Mouse (Mus musculus) heart, postnatal 25 days (tissue): ENCODE results near the gene Dlg2. TPM values are rescaled to one million over a fixed set of nuclear protein-coding genes. Genes with fewer than 3 reads are reported as not detected.

Source experiments
- DNase-seq: peaks from one replicate; pipeline ENCODE4 v3.0.0; 2022; ENCODE audit warnings: low spot score
- intact Hi-C: fragments of 180-260 bp; cut with DNase I; formaldehyde crosslinking; loops from one replicate; pipeline ENCODE4 v1.15.1; 2025
- total RNA-seq, 2 experiments: library from RNA; stranded (reverse); gene quantifications; 2 replicates each; pipeline ENCODE4 v1.2.3; 2021

The Dlg2 gene
- total RNA-seq, 2 experiments from 2014 or later, result 1.0 to 1.9 TPM

DNA sequence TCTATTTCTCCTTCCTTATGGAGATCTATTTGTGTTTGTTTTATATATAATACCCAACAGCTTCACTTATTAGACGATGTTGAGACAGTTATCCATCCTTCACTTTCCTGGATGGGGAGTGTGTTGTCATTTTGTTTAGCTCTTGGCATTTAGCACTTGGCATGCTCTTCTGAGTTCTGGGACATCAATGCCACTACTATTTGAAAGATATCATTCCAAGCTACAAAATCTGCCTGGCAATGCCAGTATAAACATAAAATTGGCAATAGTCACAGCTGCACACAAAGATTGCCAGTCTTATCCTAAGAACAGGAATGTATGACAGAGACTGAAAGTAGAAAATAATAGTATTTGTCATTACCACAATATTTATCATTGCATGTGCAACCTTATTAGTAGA lies 735.8 kb downstream of the Dlg2 start:
- DNase-seq, result no peak
- intact Hi-C loops, result no loop called here

DNA sequence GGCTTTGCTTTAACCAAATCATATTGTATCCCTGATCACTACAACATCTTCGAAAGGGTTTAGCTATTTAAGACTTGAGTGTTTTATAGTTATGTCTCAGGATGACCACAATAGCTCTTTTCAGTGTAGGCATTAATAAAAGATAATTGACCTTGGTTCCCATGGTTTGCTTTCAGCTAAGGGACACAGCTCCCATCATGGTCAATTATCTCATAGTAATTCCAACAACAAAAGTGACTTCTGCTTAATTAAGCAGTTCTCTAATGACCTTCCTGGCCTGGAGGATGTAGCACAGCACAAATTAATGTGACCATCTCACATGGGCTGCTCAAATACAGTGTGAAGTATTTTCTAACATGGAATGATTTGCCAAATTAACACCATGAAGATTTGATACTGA lies 738.4 kb downstream of the Dlg2 start:
- DNase-seq, result no peak
- intact Hi-C loops, result no loop called here

DNA sequence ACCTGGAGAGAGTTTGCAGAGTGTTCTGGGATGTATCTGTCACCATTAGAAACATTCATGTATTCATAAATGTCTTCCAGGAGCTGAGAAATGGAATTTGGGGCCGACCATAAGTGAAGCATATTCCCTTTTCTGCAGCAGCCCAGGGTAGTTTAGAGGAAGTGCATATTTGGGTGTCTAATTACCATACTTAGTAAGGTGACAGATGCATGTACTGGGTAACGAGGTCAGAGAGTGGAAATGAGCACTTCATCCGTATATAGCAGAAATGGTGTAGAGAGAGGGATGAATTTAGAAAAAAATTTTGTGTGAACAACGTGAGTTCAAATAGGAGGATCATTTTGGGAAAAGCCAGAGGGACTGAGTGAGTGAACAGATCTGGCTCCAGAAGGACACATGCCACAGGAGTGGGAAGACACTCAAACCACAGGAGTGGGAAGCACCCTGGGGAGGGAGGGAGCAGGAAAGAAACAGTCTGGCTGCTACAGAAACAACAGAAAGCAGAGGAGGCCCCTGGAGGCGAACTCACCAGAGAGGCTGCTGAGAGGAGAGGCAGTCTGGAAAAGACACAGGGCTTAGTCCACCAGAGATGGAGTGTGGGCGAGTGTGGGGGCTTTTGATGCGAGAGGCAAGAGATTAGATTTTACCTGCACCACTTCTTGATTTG lies 742.0 kb downstream of the Dlg2 start:
- intact Hi-C loops, result no loop called here
- DNase-seq, result no peak

DNA sequence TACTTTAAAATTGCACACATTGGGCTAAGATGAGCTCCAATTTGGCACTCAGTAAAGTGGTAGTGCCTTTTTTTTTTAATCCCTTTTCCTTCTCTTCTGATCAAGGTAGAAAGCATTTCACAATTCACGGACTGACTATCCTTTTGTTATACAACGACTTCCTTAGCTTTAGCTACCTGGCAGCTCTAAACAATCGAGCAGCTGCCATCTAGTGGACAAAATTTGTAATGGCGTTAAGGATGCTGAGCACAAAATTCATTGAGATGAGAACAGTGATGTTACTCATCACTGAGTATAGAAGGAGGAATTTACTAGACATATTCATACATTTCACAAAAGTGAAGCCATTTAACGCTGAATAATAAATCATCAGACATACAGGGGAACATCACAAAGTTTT lies 750.0 kb downstream of the Dlg2 start:
- DNase-seq, result no peak
- intact Hi-C loops, result loop anchor here (5.0 kb wide), 1 partner anchor 206 kb away; no protein-coding TSS in a partner anchor

DNA sequence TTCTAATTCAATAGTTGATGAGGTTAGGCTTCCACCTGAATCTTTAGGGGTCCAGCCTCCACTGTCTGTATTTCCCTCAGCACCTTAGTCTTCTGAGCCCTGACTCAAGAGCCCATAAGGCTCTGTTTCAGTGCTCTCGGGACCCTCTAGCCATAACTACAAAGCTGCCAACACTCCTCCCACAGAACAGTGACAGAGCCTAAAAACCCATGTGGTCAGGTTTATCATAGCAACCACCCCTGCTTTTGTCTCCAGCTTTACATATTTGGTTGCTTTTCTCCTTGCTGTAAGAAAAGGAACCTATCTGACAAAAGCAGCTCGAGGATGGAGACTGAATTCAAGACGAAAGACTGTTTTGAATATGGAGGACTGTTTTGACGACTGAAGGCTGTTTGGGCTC lies 765.2 kb downstream of the Dlg2 start:
- no peak for DNase-seq
- intact Hi-C loops, result no loop called here

DNA sequence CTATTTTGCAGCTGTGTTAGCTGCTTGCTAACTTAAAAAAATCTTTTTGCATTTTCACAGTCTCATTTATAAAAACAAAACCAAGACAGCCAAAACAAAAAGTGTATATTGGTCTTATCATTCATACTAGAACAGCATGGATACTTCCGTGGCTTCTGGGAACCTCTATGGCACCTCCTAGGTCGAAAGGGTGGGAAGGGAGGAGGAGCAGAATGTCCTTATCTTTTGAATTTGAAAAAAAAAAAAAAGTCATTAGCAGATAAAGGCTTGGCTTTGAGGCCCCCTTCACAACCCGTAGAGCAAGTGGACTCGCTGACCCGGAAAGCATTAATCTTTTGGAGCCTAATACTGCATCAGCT lies 785.2 kb downstream of the Dlg2 start:
- intact Hi-C loops, result no loop called here
- DNase-seq, result no peak

DNA sequence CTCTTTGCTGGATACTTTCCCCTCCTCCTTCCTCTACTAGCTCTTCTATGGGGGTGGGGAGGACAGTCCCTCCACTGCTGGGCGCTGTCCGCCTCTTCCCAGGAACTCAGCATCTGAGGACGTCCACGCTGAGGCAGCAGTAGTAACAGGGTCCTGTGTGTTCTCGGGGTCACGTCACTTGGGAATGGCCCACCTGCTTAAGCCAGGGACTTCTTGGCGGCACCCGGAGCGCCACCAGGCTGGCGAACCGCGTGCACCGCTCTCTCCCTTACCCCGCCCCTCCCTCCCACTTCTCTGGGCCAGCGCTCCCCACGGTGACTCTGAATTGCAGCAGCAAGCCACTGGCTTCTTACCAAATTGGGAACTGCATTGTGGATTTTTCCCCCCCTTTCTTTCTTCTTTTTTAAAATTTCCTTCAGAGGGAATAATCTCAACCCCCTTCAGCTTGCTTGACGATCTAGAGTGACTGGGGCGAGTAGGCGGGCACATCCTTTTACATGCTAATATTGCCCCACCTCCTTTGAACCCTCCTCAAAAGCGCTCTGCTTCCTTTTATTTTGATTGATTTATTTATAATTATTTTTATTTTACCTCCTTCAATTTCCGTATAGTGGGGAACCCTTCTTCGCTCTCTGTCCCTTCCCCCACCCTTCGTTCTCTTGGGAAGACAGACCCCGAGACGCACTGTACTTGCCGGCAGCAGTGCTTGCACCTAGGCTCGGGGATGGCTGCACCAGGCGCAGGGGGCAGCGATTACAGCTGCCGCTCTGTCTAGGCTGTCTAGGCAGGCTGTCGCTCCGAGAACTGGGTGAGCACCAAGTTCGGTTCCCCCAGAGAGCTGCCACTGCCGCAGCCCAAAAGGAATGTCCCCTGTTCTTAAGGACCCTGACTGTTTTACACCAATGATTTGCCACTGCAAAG lies 785.8 kb downstream of the Dlg2 start:
- intact Hi-C loops, result no loop called here
- DNase-seq, result no peak

DNA sequence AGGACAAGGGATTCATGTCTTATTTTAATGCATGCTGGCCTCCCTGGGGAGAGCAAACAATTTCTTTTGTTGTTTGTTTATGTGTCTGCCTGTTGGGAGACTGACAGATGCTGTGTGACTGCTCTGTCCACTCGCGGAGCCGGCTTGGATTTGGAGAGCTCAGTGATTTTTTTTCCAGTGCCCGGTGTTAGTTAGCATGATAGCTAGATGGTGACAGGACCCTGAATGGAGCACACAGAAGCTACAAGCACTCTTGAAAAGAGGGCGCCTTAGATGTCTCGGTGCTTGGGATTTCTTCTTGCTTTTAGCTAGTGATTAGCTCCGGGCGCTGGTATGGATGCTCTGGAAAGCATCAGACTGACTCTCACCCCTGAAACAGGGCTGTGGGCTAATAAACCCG lies 786.5 kb downstream of the Dlg2 start:
- no peak for DNase-seq
- intact Hi-C loops, result no loop called here

DNA sequence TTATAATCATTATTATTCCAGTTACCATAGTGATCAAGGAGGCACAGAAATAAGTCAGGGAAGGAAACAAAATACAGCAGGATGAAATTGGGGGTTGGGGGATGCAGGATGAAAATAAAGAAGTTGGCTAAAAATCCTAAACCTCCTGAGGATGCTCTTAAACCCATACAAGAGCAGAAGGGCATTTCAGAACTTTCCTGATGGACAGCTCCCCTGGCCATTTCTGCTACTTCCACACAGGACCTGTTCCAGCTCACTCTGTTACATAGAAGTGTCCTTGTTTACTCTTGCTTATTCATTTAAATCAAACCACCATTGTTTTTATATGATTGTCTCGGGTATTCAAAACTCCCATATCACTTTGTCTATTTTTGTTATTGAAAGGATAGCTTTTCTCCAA lies 791.3 kb downstream of the Dlg2 start:
- intact Hi-C loops, result no loop called here
- no peak for DNase-seq

DNA sequence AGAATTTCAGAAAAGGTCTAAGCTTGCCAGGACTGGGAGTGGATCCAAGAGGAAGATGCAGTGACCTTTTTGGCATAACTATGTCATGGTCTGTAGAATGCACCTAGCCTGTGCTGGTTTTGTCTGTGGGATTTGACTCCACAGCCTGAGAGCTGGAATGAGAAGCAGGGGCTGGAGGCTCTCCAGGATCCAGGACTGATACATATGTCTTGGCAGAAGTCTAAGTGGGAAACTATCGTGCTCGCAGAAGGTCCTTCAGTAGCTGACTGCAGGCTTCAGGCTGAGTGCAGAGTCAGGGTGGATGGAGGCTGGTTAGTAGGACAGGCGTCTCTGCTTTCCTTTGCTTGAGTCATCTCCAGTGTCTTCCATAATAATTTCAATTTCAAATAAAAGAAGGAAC lies 807.7 kb downstream of the Dlg2 start:
- DNase-seq, result no peak

DNA sequence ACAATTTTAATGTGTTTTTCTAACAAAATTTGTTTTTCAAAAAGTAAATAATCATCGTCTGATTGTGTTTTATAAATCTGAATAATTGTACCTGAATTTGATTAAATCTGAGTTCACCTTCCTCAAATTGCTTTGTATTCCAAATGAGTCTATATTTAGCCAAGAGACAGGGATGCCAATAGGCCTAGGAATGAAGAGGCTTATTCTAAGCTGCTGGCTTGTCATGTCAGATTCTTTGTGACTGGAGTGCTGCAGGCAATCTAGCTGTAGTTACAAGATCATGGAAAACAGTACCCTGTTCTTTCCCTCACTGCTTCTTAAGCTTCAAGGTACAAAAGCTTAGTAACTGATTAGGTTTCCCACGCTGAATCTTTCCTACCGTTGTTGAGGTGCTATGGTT lies 811.9 kb downstream of the Dlg2 start:
- no peak for DNase-seq
- intact Hi-C loops, result no loop called here

More for the DNA sequence above, 807.7 kb downstream of the Dlg2 start:
- intact Hi-C loops, result no loop called here

DNA sequence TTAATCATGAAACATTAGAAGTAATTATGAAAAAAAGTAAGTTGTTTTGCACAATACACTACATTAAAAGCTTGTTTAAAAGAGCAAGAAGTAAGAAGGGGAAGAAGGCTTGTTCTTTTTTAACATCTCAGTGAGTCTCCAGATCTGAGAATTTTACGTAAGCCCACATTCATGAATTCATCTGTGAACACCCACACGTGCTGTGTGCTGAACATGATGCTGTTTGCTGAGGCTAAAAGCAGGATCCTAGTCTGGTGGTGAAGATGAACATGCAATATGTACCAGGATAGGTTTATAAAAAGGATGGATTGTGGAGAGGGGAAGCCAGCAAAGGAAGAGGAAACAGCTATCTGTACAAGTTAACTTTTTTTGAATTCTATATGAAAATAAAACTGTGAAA lies 819.7 kb downstream of the Dlg2 start:
- no peak for DNase-seq

DNA sequence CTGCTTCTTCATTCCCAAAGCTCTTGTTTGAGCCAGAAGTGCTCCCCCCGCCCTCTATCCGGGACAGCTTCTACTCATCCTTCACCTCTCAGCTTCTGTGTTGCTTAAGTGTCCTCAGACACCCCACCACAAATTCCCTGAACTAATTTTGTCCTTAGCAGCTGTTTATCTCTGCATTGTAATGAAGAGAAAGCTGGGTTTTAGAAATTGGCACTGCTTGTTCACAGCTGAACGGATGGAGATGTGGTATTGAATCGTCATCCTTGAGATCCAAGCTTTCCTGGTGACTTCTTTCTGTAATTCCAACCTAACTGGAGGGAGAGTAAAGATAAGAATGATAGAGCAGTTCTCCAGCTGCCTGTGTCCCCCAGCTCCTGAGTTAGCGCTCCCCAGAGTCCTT lies 834.7 kb downstream of the Dlg2 start:
- DNase-seq, result no peak
- intact Hi-C loops, result no loop called here

More for the DNA sequence above, 819.7 kb downstream of the Dlg2 start:
- intact Hi-C loops, result no loop called here

DNA sequence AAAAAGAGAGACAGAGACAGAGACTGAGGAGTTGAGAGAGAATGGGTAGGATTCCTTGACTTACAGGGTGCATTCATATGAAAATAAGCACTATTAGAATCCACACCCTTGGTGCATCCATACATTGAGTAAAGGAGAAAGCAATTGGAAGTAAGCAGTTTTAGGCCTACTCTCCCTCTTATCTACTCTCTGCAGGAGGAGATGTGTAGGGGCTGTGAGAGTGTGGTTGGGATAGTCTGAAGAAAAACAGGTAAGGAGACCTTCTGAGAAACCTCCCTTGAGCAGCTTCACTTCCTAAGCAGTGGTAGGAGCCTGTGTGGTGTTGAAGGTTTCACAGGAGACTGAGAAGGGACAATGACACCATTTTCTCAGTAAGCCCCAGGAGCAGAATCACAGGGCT lies 868.6 kb downstream of the Dlg2 start:
- no peak for DNase-seq
- intact Hi-C loops, result no loop called here

DNA sequence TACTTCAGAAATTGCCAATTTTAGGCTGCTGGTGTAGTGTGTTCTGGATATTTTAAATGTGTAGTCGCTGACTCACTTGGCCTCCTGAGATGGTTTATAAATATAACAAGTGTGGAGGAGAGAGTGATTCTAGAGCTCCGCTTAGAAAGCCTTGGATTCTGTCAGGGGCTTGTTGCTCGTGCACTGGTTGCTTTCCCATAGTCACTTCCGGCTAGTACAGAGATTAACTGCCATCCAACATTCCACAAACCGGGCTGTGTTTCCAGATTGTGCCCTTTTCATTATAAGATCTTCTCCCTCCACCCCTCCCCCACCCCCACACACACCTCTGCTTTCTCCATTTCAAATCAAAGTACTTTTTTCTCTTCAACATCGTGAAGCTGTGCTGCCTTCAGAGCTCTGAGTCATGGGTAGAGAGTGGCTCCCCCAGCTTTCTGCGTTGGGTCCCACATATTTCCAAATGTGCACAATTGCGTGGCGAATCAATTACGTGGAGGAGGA lies 893.4 kb downstream of the Dlg2 start:
- intact Hi-C loops, result no loop called here
- DNase-seq, result no peak

DNA sequence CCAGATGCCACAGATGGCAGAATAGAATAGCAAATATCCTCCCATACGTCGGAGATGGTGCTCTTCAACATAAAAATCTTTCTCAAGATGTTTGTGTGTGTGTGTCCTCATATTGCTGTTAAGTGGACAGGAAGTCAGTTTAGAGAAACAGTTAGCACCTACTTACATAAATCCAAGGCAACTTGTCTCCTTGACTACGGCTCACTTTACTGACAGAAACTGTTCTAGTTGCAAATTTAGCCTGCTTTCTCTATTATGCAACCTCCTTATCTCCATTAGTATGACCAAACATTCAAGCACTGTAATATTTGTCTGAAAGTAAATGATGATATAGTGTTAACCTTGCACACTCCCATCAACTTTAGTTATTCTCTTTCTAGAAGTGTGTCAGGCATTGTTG lies 905.8 kb downstream of the Dlg2 start:
- intact Hi-C loops, result no loop called here
- no peak for DNase-seq

DNA sequence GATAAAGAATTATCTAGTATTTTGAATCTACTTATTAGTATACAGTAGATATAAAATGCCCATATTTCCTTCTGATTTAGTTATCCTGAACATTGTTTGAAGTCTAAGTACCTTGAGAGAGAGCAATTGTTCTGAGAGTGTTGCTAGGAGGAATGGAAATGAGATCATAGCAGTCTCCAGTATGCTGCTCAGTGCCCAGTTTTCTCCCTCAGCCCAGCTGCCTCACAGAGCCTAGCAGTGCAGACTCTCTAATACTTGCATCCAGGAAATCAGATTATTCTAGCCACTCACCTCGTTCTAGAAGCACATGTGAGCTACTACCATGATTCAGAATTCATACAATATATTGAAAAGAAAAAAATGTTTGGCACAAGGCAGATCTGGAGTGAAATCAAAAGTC lies 907.4 kb downstream of the Dlg2 start:
- intact Hi-C loops, result no loop called here
- DNase-seq, result no peak

DNA sequence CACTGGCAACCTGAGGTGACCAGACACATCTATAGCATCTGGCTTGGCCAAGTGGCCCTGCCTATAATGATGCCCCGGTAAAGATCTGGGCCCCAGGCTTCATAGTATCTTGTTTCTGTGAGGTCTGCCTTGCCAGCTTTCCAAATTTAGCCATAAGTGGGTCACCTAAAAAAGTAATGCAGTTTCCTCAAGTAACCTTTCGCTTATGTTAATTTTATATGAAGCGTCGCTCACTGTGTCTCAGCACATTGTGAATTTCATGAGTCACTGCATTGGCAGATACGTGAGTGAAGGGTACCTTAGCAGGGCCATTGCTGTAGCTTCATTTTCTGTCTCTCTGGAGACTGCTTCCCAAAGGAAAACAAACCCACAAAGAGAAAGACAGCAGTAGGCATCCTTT lies 912.8 kb downstream of the Dlg2 start:
- DNase-seq, result no peak
- intact Hi-C loops, result no loop called here

DNA sequence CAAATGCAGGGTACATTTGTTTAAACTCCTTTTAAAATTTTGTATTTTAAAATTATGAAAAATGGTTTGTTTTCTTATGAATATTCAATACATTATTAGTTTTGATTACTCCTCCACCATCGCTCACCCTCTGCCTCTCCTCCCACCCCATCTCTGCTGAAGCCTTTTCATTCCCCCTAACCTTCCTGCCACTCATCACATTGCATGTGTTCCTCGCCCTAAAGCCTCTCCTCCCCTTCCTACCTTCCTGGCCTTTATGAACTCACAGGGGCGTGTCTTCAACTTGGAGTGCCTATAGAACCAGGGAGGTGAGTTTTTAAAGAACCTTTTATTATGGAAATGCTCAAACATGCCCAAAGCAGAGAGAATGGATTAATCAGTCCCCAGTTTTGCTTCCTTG lies 921.4 kb downstream of the Dlg2 start:
- DNase-seq, result no peak
- intact Hi-C loops, result no loop called here

DNA sequence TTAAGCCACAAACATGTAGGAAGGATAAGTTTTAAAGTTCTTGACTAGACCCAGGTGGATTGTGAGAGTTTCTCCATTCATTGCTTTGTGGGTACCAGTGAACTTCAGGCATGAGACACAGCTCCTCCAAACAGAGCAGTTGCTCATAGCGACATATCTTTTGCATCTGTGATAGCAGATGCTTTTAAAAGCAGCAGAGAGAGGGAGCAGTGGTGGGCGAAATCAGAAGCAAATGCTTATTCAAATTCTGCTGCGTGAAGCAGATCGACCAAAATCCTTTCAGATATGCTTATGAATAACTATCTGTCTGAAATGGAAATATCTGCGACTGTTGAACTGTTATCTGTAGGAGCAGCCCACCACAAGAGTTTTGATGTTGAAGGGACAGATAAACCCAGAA lies 935.6 kb downstream of the Dlg2 start:
- intact Hi-C loops, result no loop called here
- DNase-seq, result no peak

DNA sequence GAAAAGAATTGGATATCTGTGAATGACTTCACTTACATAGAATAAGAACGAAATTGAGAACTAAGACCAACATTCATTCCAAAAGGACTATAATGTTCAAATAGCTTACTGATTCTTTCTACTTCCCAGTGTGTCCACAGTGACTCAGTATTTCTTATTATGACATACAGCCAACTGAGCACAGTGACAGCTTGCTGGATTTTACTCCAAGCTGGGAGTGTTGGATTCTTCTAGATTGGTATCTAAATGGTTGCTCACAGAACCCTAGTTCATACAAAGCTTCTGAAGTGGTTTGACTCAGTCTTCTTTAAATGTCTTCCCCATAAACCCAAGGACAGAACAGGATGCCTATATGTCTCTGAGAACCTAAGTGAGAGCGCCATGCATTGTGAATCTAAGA lies 937.7 kb downstream of the Dlg2 start:
- intact Hi-C loops, result no loop called here

More for the DNA sequence above, 937.7 kb downstream of the Dlg2 start:
- DNase-seq, result no peak
